Mouse (Mus musculus) erythroblast, adult 5-6 weeks (primary cell): ENCODE results near the gene Hsd11b2. TPM values are rescaled to one million over a fixed set of nuclear protein-coding genes. Genes with fewer than 3 reads are reported as not detected.

ENCODE experiments used
- ATAC-seq: replicated peaks from 2 replicates; pipeline ENCODE4 v1.8.0; 2016; ENCODE audit warnings: moderate number of reproducible peaks, mild to moderate bottlenecking, moderate TSS enrichment, inconsistent platforms; ENCODE audit not compliant: poor library complexity, low FRiP score, severe bottlenecking
- total RNA-seq, 2 experiments: library from RNA; stranded (forward) in 1 of 2; stranded (reverse) in 1 of 2; fragments of 150-400 nt in 1 of 2; fragments of 200-764, 138-1000 nt in 1 of 2; gene quantifications; 2 replicates each; pipeline versions ENCODE4 v1.2.3 to v1.2.4; 2015 to 2017; ENCODE audit warnings: low replicate concordance in 2 of 2

Gene Hsd11b2
- total RNA-seq, 2 experiments from 2014 or later, result not detected

DNA sequence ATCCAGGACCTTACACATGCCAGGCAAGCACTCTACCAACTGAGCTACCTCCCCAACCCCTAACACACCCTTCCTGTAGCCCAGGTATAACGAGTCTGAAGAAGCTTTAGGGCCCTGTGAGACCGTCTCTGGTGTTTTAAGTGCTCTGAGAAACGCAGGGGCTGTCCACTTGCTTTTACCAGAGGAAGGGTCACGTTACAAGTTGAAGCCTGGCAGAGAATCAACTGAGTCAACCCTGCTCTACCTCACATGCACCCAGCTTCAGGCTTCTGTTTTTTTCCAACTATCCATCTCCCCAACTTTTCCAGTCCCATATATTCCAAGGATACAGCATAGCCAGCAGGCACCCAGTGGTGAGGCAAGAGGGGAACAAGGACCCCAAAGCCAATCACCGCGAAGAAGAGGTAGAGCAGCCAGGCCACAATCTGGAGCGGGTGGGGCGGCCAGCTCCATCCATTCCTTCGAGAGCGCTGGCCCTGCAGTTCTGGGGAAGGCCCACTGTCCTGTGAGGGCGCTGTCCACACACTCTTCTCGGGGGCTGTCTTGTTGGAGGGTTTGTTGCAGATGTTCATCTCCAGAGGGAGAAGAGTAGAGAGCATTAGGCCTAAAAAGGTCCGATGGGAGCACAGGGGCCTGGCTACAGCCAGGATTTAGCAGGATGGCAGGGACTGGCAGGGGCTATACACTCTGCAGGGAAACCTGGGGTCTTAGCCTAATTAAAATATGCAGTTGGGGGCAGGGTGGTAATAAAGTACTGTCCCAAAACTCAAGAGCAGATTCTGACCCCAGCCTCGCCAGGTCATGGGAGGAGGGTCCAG lies 35.1 kb upstream of the Hsd11b2 start:
- ATAC-seq, result no peak

DNA sequence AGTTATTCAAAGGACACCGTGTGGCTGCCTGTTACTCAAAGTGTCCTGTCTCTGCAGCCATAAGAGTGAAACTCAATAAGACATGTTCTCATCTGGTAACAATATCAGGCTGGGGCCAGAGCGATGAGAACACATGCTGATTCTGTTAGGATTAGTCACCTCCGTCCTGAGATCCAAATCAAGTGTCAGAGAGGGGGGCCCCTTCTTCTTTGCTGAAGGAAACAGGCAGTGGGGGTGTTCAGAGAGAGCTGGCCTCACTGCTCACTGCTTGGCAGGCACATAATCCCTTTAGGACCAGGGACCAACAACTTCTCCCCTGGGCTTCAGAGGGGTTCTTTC lies 34.6 kb upstream of the Hsd11b2 start:
- no peak for ATAC-seq

DNA sequence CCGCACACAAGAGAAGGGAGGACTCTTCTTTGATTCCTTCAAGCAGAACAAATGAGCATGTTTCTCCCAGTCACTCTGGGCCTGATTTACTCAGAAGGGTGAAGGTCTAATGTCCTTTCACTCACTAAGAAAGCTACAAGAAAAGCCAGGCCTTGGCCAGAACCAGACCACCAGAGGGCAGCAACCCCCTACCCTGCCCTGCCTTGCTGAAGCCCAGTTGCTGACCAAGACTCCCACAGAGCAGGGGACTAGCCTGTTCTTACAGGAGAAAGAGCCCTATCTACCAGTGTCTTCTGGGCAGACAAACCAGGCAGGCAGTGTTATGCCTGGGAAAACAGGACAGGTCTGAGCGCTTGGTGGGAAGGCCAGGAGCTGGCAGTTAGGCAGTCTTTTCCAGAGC lies 34.2 kb upstream of the Hsd11b2 start:
- no peak; the same call in 1 of the 2 replicates for ATAC-seq

DNA sequence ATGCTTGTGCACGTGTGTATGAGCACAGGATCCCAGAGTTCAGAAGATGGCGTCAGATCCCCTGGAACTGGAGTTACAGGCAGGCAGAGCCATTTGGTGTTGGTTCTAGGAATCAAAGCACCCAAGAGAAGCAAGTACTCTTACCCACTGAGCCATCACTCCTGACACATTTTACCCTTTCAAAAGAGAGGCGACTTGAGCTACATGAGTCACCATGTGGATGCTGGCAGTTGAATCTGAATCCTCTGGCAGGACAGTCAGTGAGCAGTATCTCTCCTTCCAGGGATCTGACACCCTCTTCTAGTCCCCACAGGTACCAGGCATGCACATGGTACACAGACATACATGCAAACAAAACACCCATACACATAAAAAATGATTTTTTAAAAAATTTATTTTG lies 30.5 kb upstream of the Hsd11b2 start:
- ATAC-seq, result no peak

DNA sequence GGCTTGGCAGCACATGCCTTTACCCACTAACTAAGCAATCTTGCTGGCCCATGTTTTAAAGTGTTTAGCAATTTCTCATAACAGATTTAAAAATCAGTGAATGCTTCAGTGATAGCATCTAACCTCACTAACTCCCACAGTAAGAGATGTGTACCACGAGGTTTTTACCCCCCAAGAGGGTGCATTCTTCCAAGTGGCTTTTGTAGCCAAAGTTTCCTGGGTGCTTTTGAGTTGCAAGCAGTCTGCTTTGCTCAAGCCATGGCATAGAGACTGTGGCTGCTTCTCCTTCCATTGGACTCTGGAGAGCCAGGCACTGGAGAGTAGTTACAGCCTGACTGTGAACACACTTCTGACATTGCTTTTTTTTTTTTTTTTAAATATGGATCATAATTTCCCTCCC lies 29.3 kb upstream of the Hsd11b2 start:
- no peak for ATAC-seq

DNA sequence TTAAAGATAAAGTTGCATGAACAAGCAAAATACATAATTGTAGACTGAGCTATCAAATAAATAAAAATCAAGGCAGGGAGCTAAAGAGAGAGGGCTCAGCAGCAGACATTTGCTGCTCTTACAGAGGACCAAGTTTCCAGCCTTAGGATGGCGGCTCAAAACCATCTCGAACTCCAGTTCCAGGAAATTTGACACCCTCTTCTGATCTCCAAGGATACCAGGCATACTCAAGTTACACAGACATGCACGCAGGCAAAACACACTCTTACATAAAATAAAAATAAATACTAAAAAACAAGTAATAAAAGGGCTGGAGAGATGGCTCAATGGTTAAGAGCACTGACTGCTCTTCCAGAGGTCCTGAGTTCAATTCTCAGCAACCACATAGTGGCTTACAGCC lies 25.1 kb upstream of the Hsd11b2 start:
- ATAC-seq, result no peak

DNA sequence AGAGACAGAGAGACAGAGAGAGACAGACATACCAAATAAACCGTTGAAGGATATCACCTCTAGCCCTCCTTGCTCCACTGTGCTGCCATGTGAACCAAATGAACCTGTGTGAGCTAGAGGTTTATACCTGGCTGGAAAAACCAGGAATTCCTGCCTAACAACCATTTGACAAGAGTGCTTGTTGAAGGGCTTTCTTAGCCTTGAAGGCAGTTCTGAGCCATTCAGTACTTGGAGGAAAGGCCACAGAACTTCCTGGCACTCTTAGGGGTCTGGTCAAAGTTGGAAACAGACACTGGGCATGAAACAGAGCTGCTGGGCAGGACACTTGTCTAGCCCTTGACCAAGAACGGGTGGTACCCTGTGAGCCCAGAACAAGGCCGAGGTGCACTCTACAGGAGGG lies 24.0 kb upstream of the Hsd11b2 start:
- no peak for ATAC-seq

DNA sequence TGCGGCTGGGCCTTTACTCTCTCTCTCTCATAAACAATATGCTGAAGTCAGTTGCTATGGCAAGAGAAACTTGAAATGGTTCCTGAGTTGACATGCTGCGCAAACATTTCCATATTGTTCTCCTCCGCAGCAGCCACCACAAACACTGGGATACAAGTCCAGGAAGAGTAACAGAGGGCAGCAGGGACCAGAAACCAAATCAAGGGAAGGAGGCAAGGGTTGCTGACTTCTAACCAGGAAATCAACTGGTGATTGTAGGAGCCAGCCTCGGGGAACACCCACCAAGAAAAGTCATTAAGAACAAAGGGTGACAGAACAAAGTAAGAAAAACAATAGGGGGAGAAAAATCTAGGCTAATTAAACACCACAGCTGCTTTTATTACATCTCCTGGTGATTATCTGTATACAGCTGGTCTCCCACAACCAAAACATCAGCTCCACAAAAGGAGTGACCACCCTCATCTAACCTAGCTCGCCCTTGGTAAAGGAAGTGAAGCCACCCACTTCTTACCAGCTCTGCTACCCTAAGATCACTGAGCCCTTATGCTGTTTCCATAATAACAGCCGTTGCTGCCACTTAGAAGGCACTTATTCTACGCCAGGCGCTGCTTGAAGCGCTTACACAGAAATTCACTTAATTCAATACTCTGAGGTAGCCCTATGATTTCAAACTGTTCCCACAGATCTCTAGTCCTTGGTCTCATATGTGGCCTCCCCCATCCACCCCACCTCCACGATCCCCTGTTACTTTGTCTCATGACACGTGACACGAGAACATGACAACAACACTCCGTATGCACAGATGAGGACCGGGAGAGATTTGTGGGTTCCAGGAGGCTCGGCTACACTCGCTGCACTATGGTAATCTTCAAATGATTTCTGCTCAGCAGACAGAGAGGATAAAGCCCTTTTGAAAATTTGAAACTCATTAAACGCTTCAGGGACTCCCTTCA lies 22.9 kb upstream of the Hsd11b2 start:
- ATAC-seq, result no peak

GRCm38 (mm10) chr8:105496439-105497180 lies 21.9 kb upstream of the Hsd11b2 start, which contains the start of gene Zdhhc1:
Zdhhc1 (minus strand) TSS chr8:105496902.
- peak; percentile 85 for ATAC-seq

- ATAC-seq, result no peak
Measured at GRCm38 (mm10) chr8:105499787-105500186, 18.8 kb upstream of the Hsd11b2 start.

DNA sequence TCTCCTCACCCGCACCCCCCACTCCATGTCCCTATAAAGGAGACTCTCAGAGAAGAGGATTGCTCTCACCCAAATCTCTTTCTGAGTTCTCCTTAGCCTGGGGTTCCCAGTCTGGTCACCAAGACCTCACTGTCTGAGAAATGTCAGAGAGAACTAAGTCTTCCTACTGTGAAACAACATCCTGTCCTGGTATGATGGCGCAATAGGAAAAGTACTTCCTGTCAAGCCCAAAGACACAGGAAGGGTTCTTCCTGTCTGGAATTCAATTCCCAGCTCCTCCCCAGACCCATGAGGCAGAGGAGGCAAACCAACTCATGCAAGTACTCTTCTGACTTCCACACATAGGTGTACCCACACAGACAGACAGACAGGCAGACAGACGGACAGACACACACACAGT lies 13.9 kb upstream of the Hsd11b2 start:
- no peak for ATAC-seq

- no peak for ATAC-seq
Measured at GRCm38 (mm10) chr8:105506977-105507376, 11.6 kb upstream of the Hsd11b2 start.

DNA sequence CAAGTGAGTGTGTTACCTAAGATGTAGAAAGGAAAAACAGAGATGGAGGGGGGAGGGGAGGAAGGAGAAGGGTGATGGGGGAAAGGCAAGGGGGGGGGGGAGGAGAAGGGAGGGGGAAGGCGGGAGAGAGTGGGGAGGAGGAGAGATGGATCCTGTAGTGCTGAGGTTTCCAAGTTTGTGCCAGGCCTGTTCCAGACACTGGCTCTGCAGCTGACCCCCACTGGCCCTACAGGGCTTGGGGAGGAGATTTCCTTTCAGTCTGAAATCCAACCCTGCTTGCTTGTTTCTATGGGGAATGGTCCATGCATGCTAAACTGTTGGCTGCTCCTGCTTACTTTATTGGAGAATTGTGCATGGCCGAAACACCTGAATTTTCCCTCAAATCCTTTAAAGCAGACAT lies 9.8 kb upstream of the Hsd11b2 start:
- ATAC-seq, result no peak

DNA sequence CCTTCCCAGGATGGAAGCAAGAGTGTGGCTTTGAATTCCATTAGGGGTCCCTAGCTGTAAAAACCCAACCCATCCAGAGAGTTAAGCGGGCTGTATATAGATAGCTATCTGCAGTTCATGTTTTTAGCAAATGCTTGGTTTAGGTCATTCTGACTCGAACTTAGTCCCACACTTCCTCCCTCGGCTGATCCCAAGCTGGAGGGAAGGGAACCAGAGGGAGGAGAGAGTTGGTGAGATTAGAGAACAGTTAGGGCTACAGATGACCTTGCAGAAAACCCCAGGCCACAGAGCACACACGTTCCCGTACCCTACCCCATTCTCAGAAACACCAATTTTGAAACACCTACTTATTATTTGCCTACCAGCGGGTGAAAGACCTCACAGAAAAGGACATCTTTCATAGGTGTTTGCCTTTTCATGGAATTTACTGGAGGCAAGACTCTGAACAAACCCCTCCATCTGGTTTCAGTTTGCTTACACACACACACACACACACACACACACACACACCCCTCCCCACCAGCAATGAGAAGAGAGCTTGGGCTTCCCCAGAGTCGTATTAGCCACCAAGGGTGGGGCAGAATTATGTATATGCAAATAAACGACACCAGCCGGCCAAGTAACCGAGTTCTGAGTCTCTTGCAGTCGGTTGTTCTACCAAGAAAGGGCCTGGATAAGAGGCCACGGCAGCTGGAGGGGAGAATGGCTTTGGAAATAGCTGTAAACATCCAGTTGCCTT lies 8.4 kb upstream of the Hsd11b2 start:
- no peak for ATAC-seq

- ATAC-seq, result no peak
Measured at GRCm38 (mm10) chr8:105514194-105514593, 4.4 kb upstream of the Hsd11b2 start.

- ATAC-seq, result no peak
Measured at GRCm38 (mm10) chr8:105514656-105515055, 3.9 kb upstream of the Hsd11b2 start.

- ATAC-seq, result peak; percentile 76
Measured at GRCm38 (mm10) chr8:105516018-105516645, 2.4 kb upstream of the Hsd11b2 start.

GRCm38 (mm10) chr8:105517346-105517745 lies 1.2 kb upstream of the Hsd11b2 start:
- no peak for ATAC-seq

DNA sequence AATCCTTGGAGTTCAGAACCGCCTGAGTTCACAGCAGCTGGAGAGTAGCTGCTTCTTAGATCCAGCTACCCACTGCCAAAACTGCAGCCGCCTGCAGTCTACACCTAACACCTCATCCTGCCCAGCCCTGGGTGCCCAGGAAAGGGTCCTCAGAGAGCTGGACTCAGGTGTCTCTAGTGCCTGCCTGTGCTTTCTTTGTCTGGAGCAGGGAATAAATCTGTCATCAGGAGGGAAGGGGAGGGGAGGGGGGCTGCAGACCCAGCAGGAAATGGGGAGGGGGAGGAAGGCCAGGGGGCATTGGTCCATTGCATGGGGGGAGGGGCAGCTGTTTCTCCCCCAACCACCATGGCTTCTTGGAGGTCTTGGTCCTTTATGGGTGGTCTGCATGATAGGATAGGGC lies 1.0 kb downstream of the Hsd11b2 start:
- ATAC-seq, result no peak
